Mouse (Mus musculus): ENCODE results near the gene Zfp335.

DNA sequence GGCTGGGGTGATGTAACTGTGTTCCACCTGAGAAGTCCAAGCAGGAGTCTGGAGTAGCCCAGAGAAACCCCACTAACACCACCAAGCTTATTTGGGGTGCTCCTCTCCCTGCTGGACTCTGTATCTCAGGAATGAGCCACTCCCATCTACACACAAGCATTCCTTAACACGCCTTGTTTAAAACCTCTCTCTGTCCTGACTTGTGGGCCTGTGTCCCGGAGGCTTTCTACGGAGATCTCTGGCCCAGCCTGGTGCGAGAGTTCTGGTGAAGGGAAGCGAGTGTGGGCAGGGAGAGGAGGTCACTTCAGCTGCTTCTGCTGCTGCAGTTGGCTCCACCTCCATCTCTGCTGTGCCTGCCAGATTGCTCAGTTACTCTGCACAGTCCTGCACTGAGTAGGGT lies 44.6 kb upstream of the Zfp335 start:
- TF ChIP-seq CTCF (IDR thresholded peaks at IDR 0.05; ENCODE audit: low read depth) (no peak), EP300 (IDR thresholded peaks at IDR 0.05; ENCODE audit: low read depth) (no peak)
